Mouse (Mus musculus) forelimb bud, embryonic 11.5 days (tissue): ENCODE measurements at regions not wholly inside any gene's neighbourhood (a gene's known extent, or its start where the extent isn't known, plus 50 kb on each side); places are given as distances from the start of the nearest gene placed in this dataset.
A peak's percentile ranks its signal among the peaks of the same experiment; 100 is the strongest.
"Not testable (repeated sequence)": the region's sequence is repeated elsewhere in the genome, so short reads cannot be mapped to it uniquely, and the experiment has no call there.

ENCODE experiments used
- DNase-seq: peaks from one replicate; pipeline ENCODE4 v3.0.0-alpha.2; 2012; ENCODE audit warnings: low read depth, low spot score

DNA sequence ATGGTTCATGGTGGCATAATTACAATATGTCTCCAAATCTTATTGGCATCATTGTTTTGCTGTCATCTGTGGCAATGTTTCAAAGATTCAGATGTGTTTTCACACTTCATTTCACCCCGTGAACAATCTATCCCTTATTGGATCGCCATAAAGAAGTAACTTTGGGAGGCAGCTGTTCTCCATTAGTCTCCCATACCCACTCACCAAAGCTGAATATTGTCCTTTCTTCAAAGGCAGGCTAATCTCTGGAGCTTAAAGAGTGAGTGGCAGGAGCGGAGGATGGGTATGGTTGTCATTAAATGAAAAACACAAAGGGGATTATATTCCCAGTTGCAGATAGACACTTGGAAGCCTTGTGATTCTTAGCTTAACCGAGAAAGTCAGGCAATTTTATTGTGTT is 2660.3 kb upstream of the Gm12353 start:
- peak; percentile 17 for DNase-seq

DNA sequence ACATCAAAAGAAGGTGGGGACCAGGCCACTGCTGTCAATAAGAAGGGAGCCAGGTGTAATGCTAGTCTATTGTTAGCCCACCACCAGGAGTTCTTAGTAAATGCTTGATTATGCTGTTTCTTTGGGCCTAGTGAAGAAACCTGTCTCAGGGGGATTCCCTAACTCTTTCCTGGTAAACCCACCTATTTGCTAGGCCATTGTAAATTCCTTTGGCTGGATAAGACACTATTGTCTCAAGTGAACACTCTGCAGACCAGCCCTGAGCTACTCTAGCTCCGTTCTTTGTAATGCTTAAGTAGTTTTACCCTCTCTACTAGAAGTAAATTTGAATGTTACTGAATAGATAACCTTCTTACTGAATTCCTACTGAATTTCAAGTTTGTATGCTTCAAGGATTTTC is 2650.7 kb upstream of the Gm12353 start:
- DNase-seq: not testable (repeated sequence)

DNA sequence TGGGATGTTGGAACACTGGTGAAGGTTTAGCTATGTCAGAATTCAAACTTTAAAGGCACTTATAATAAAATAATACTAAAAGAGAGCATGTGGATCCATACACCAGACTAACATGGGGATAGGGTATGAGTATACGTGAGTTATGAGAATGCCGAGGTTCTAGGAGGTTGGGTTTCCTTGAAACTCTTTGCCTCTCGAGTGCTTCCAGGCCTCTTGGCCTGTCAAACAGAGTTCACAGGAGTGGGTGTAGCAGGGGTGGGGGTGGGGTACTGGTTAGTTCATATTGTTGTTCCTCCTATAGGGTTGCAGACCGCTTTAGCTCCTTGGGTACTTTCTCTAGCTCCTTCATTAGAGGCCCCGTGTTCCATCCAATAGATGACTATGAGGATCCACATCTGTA is 2650.3 kb upstream of the Gm12353 start:
- DNase-seq: not testable (repeated sequence)

DNA sequence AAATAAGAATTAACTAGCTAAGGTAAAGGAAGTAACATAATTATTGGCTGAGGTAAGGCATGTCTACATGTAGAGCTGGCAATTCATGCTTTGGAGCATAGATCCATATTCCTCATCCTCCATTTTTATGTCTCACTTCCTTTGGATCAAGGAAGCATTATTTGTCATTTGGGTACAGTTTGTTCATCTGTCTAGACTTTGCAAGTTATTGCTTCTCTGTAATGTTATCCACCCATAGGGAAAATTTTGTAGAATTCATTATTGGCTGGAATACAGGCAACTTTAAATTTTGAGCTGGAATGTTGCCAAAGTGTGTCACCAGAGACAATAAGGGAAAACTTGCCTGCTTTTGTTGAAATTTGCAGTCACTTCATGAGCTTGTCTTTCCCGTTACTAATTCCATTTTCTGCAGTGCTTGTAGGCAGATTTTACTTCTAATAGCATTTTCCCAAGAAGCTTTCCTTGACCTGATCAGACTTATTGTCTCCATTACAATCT is 2623.5 kb upstream of the Gm12353 start:
- DNase-seq: no peak

DNA sequence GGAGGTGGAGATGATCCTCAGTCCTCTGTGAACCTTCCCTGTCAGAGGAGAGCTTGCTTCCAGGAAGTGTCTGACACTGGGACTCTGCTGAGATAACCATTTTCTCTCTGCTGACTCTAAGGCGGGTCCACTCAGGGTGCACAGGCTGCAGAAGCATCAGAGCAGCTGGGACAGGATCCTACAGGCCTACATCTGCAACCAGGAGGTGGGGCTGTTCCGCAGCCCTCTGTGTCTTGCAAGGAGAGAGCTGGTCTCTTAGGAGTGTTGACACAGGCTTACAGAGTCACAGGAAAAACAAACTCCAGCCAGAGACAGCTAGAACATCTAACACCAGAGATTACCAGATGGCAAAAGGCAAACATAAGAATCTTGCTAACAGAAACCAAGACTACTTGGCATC is 2578.6 kb upstream of the Gm12353 start:
- DNase-seq: no peak
